Mouse (Mus musculus) telencephalon, adult 2 months (tissue): ENCODE measurements around the gene Sugct.

Source experiments
- DNase-seq: peaks from one replicate; pipeline ENCODE4 v3.0.0-alpha.2; 2011; ENCODE audit warnings: low read depth, low spot score

Sugct gene

GRCm38 (mm10) chr13:17296460-17296859 lies 398.9 kb downstream of the Sugct start:
- DNase-seq = no peak

DNA sequence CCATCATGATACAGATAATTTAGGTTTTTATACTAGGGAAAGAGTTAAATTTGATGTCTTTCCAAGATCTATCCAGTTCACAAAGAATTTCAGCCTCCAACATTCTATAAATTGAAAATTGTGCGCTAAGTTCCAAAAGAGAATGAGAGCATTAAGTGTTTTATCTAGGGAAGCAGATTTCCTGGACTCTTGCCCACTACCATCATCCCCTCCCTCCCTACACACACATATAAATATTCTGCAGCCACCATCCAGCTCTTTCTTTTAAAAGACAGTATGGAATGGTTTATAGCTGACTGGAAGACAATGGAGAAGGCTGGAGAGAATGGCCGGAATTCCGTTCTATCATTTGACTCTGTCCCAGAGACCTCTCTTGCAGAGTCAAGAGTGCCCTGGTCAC lies 404.3 kb downstream of the Sugct start:
- DNase-seq = no peak

DNA sequence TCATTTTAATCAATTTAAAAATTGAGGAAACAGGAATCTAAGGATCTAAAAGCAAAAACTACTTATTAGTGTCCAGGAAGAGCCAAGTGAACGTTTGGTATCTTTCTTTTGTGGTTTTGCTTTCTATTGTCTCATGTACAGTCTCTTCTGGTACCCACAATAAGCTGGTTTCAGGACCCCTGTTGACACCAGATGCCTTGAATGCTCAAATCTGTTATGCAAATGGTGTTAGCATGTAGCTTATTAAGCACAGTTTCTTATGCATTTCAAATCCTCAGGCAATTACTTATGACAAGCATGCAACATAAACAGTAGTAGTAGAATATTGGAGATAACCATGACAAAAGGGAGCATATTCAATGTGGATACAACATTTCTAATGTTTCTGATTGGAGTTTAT lies 407.0 kb downstream of the Sugct start:
- no peak for DNase-seq

DNA sequence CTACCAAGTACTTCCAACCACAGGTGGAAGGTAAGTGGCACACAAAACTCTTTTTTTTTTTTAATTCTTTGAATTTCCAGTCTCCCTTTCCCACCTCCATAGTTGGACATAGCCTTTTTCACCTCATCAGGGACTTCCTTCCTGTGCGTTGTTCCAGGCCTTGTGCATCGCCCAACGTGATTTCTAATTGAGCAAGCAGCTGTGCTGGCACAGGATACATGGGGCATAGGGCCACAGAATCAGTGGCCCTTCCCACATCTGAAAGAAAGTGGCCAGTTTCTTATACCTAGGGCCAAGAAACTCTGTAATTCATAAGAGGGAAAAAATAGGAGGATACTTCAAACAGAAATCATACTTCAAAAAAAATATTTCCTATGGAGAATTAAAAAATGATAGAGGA lies 449.4 kb downstream of the Sugct start:
- no peak for DNase-seq

DNA sequence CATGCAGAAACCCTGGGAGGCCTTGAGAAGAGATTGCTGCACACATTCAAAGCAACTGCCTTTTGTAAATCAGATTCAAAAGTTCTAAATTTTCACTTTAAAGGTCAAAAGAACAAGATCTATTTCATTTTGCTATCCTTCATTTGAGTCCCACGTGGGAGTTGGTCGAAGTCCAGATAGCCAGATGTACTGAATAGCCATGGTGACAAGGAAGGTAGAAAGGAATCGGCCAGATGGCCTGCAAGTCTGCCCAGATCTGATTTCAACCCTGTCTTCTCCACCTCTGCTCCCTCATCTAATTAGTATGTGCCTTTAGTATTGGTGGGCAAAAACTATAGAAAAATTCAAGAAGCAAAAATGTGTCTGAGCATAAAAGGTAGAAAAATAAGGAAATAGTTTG lies 478.8 kb downstream of the Sugct start:
- no peak for DNase-seq

DNA sequence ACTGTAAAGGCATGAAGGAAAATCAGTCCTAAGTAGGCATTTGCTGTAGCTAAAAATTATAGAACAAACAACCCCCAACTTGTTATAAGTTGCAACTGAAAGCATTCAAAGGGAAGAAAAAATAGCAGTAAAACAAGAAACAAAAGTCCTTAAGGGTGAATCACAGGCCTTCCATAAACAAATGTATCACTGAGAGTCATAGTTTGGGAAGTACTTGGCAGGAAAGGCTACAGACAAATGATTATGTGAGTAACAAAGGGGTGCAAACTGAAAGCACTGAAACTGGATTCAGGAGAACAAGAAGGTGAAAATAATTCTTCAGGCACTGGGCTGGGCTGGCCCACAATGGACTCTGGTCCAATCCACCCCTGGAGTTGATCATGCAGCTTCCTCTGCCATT lies 482.7 kb downstream of the Sugct start:
- no peak for DNase-seq

DNA sequence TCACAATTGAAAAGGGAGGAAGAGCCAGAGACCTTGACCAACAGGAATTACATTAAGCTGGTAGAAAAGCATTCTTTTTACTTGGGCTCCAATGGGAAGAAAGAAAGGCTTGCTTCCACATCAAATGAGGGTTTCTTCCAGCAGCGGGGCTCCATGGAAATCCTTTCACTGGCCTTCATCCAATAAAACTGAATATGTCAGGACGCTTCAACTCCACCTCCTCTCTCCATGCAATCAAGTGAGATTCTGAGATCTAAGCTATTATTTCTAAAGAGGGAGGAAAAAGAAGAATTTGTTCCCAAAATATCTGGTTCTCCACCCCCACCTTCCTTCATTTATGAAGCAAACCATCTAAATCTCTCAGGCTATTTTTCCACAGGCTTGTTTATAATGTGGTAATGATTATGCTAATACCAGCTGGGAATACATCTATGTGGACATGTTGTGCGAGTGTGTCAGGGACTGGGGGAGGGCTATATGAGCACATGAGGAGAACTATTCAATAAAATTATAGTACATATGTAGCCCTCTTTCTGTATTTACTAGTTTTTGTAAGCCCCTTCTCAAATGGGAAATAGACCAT lies 505.1 kb downstream of the Sugct start:
- peak; percentile 33 for DNase-seq

DNA sequence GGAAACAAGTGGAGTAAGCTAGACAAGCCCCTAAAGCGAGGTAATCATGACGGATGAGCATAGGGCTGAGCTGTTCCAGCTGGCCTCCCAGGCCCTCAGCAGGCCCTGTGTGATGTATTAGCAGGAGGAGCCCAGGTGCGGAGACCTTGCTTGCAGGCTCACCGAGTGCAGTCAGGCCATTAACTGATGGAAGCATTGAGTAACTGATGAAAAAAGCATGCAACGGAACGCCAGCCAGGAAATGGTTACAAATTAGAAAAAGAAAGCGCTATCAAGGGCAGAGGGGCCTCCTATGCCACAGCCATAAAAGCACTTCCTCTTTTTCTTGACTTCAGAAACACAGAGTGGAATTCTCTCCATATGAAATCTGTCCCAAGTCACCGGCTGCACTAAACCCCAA lies 510.1 kb downstream of the Sugct start:
- no peak for DNase-seq

DNA sequence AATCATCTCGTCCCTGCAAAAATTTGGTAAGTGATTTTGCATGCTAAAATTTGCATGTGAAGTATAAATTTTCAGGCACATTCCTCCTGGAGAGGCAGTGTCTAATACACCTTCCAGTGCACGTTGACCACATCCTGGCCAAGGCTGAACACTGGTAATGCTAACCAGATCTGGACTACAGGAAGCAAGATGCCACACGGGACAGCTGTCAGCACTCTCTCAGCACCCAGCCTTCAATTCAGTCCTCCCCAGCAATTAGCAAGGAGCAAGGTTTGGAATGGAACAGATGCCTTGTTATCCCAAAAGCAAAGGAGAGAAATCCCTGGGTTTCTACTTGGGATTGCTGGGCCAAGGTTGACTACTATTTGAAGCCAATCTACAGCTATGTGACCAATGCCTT lies 529.4 kb downstream of the Sugct start:
- no peak for DNase-seq

- DNase-seq = no peak
These were observed 530.6 kb downstream of the Sugct start for GRCm38 (mm10) chr13:17164721-17165120.

GRCm38 (mm10) chr13:17146441-17146992 lies 548.8 kb downstream of the Sugct start:
- no peak for DNase-seq

DNA sequence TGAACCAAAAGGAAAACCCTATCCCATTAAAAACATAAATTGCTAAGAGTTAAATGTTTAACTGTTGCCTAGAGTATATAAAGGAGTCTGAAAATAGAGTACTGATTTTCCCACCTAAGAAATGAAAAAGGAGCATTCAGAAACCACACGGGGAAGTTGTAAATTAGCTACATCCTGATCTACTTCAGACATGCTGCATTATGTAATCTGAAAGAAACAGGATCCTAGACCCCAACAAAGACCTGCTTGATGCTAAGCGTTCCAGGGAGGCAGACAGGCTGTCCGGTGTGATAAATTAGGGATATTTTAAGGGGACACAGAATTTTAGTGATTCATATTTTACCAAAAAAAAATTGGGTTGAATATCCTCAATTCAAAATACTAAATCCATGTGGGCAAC lies 579.3 kb downstream of the Sugct start:
- no peak for DNase-seq

DNA sequence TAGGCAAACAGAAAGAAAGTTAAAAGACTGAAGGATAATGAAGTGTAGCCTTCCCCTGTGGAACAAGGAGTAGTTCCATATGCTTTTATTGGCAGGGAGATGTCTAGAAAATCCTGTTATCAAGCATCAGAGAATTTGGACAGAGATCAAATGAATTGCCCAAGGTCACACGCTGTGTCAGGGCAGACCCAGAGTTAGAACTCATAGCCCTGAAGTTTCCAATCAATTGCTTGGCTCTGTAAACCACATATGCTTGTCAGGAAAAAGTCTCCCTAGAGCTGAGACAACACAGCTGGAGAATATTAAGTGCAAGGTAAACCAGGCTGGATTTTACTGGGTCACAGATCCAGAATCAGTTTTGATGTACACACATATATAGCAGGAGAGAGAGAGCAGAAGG lies 593.0 kb downstream of the Sugct start:
- DNase-seq = no peak

- no peak for DNase-seq
These were observed 608.8 kb downstream of the Sugct start for GRCm38 (mm10) chr13:17086547-17086946.

- no peak for DNase-seq
These were observed 609.2 kb downstream of the Sugct start for GRCm38 (mm10) chr13:17086146-17086545.

- no peak for DNase-seq
These were observed 610.2 kb downstream of the Sugct start for GRCm38 (mm10) chr13:17084946-17085852.

- no peak for DNase-seq
These were observed 613.7 kb downstream of the Sugct start for GRCm38 (mm10) chr13:17081618-17082017.

- DNase-seq = no peak
These were observed 629.8 kb downstream of the Sugct start for GRCm38 (mm10) chr13:17065552-17065951.

GRCm38 (mm10) chr13:17056650-17057049 lies 638.7 kb downstream of the Sugct start:
- DNase-seq = no peak

DNA sequence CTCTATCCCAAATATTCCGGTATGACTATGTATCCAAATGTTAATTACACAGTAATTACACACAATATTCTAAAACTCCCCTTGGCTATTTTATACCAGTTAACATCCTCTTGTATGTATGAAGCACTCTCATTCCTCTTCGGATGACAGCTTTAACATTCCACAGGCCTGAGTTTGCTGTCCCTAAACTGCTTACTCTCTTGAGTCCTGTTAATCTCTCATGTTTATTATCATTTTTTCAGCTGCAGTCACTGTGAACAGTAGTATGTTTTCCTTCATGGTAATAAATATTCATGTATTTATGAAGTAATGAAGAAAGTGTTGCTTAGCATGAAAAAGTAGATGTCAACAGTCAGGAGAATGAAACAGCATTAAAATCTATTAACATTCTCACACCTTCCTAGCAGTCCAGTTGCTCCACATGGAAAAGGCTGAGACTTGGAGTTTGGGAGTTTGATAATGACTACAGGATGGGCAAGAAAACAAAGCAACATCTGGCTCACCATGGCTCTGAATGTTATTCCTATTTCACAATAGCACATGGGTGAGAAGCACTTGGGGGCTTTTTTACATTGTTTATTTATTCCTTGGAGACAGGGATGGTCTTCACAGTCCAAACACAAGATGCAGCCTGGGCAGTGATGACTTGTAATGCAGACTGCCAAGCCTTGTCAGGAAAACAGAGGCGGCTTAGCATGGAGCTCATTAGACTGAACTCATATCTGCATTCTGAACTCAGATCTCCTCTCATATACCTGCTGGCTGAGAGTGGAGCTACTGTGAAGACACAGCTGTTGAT lies 651.7 kb downstream of the Sugct start:
- DNase-seq = no peak

DNA sequence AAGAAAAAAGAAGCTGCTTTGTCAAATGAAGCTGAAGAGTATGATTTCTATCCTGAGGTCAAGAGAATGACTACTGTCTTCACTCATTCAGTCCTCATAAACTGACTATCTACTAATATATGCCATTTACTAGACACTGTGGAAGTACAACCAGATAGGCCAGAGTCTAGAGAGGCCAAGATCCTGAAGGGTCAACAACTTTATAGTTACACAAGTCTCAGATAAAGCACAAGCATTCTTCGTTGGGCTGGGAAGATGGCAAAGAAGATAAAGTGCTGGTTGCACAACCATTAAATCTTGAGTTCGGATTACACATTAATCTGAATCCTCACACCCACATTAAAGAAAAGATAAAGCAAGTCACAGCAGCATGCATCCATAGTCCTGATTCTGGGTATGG lies 653.0 kb downstream of the Sugct start:
- no peak for DNase-seq

GRCm38 (mm10) chr13:17039727-17040126 lies 655.6 kb downstream of the Sugct start:
- DNase-seq = no peak
